Mouse (Mus musculus): ENCODE results near the gene Nrarp.

Gene Nrarp

GRCm38 (mm10) chr2:25180478-25180903 is at the start of gene Nrarp:
Gene Nrarp, plus strand, starts transcription at chr2:25180758.
- peak; percentile 95 for DNase-seq (ENCODE audit: low spot score)

GRCm38 (mm10) chr2:25131601-25132000 is 49.0 kb upstream of the Nrarp start:
- DNase-seq (ENCODE audit: low spot score), result no peak

- no peak for DNase-seq (ENCODE audit: low spot score)
These were observed 42.7 kb upstream of the Nrarp start for GRCm38 (mm10) chr2:25137832-25138231.

GRCm38 (mm10) chr2:25141185-25141584 is 39.4 kb upstream of the Nrarp start:
- no peak for DNase-seq (ENCODE audit: low spot score)

GRCm38 (mm10) chr2:25141921-25142320 is 38.6 kb upstream of the Nrarp start:
- DNase-seq (ENCODE audit: low spot score), result no peak

- no peak for DNase-seq (ENCODE audit: low spot score)
These were observed 35.2 kb upstream of the Nrarp start for GRCm38 (mm10) chr2:25145346-25145745.

- DNase-seq (ENCODE audit: low spot score), result no peak
These were observed 33.2 kb upstream of the Nrarp start for GRCm38 (mm10) chr2:25147398-25147797.

- no peak for DNase-seq (ENCODE audit: low spot score)
These were observed 32.7 kb upstream of the Nrarp start for GRCm38 (mm10) chr2:25147892-25148291.

- DNase-seq (ENCODE audit: low spot score), result no peak
These were observed 30.9 kb upstream of the Nrarp start for GRCm38 (mm10) chr2:25149643-25150042.

- no peak for DNase-seq (ENCODE audit: low spot score)
These were observed 29.1 kb upstream of the Nrarp start for GRCm38 (mm10) chr2:25151280-25151956.

- no peak for DNase-seq (ENCODE audit: low spot score)
These were observed 24.4 kb upstream of the Nrarp start for GRCm38 (mm10) chr2:25156177-25156576.

- DNase-seq (ENCODE audit: low spot score), result no peak
These were observed 23.6 kb upstream of the Nrarp start for GRCm38 (mm10) chr2:25156990-25157389.

GRCm38 (mm10) chr2:25157655-25158054 is 22.9 kb upstream of the Nrarp start:
- no peak for DNase-seq (ENCODE audit: low spot score)

GRCm38 (mm10) chr2:25167481-25167880 is 13.1 kb upstream of the Nrarp start:
- DNase-seq (ENCODE audit: low spot score), result no peak

GRCm38 (mm10) chr2:25167919-25168664 is 12.5 kb upstream of the Nrarp start:
- peak; percentile 61 for DNase-seq (ENCODE audit: low spot score)

- DNase-seq (ENCODE audit: low spot score), result no peak
These were observed 11.9 kb upstream of the Nrarp start for GRCm38 (mm10) chr2:25168665-25168978.

- no peak for DNase-seq (ENCODE audit: low spot score)
These were observed 10.8 kb upstream of the Nrarp start for GRCm38 (mm10) chr2:25169778-25170177.

- DNase-seq (ENCODE audit: low spot score), result no peak
These were observed 10.0 kb upstream of the Nrarp start for GRCm38 (mm10) chr2:25170326-25171100.

- DNase-seq (ENCODE audit: low spot score), result no peak
These were observed 9.3 kb upstream of the Nrarp start for GRCm38 (mm10) chr2:25171101-25171768.

GRCm38 (mm10) chr2:25171769-25172153 is 8.8 kb upstream of the Nrarp start:
- no peak for DNase-seq (ENCODE audit: low spot score)

GRCm38 (mm10) chr2:25172629-25173028 is 7.9 kb upstream of the Nrarp start:
- DNase-seq (ENCODE audit: low spot score), result no peak

GRCm38 (mm10) chr2:25173821-25174220 is 6.7 kb upstream of the Nrarp start:
- no peak for DNase-seq (ENCODE audit: low spot score)

Measured in testis, postnatal 14 days (tissue).